Mouse (Mus musculus) WW6 (cell line): Measurements from ENCODE around the gene Map3k11.

ENCODE experiments used
- DNase-seq: peaks from one replicate; pipeline ENCODE4 v3.0.0-alpha.2; 2013; ENCODE audit warnings: low read depth, low spot score

The Map3k11 gene

DNA sequence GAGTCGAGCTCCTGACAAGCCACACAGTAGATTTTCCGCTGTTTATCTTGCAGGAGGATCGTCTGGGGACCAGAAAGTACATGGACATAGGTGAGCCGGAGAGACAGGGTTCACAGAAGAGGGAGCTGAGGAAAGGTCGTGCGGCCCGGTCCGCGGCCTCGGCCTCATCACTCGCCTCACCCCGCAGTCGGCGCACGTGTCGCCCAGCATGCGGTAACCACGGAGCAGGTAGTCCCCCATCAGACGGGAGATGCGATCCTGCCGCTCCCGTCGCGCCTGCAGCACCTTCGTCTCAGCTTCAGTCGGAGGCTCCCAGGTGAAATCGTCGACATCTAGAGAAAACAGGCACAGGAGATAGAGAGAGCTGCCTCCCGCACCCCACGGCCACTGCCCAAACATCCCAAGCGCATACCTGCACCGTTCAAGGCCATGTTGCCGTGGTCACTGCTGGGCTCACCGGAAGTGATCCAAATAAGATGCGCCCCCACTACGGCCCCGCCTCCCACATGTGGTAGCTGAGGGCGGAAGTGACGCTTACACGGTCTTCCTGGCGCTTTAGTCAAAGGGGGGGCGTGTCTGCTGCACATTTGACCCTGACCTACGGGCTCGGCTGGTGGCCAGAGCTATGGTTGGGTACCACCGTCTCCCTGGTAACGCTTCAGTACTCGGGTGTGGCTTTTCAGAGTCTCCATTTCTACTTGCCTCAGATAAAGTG is 42.9 kb downstream of the Map3k11 start:
- DNase-seq = peak; percentile 72

GRCm38 (mm10) chr19:5734325-5734724 is 45.8 kb downstream of the Map3k11 start:
- DNase-seq = no peak

DNA sequence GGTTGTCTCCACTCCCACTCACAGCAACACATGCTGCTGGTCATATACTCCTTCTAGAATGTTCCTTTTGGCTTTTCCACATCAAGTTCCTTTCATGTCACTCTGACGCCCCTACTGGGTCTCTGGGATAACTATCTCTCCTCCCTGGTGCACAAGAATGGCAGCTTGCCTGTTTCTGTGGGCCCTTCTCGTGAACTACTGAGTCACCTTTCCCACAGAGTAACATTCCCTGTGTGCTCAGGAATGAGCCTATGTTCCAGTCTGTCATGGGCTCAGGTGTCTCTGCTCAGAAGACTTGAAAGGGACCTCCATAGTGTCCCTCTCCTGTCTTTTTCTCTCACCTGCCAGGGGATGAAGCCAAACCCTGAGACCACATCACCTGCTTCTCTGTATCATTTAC is 50.9 kb downstream of the Map3k11 start:
- DNase-seq = no peak

- DNase-seq = no peak
Measured at GRCm38 (mm10) chr19:5740320-5741317, 52.1 kb downstream of the Map3k11 start, which contains the start of gene Ltbp3. Ltbp3 (plus strand) TSS chr19:5740904.

GRCm38 (mm10) chr19:5741641-5742240 is 53.2 kb downstream of the Map3k11 start:
- DNase-seq = no peak

- DNase-seq = no peak
Measured at GRCm38 (mm10) chr19:5742241-5742641, 53.7 kb downstream of the Map3k11 start.

GRCm38 (mm10) chr19:5743576-5743975 is 55.0 kb downstream of the Map3k11 start:
- DNase-seq = no peak

DNA sequence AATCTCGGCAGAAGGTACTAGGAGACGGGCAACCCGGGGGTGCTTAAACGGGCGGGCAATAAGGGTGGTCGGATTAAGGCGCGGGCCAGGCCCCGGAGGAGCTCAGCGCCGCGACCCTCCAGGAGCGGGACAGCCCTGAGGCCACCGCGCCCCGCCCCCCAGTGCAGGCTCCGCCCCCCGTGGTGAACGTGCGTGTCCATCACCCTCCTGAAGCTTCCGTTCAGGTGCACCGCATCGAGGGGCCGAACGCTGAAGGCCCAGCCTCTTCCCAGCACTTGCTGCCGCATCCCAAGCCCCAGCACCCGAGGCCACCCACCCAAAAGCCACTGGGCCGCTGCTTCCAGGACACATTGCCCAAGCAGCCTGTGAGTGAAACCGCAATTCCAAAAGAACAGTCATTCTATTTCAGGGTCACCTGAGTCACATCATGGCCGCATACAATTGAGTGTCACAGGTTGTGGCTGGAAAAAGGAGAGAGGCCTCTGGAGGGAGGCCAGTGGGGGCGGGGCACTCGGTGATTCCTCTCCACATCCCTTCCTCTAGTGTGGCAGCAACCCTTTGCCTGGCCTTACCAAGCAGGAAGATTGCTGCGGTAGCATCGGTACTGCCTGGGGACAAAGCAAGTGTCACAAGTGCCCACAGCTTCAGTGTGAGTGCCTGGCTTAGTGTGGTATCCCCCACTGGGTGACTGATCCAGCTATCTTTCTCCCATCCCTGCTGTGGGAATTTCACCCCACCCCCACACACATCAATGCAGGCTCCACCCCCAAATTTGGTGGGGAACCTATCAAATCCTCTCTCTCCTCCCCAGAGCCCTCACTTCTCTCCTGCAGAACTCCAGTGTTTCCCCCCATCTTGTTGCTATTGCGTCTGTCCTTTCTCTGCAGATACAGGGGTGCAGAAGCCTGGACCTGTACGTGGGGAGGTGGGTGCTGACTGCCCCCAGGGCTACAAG is 57.5 kb downstream of the Map3k11 start:
- no peak for DNase-seq

DNA sequence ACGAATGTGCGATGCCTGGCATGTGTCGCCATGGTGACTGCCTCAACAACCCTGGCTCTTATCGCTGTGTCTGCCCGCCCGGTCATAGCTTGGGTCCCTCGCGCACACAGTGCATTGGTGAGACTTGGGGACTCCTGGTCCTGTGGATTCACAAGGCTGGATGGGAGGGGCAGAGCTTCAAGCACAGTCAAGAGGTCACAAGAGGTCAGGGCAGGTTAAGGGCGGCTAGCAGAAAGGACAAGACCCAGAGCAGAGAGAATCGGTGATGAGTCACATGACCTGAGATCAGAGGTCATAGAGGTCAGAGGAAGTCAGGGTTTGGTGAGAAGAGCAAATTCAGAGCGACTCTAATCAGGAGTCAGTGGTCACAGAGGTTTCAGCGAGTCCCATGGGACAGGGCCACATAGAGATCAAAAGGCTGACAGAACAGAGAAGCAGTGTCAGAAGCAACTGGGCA is 58.4 kb downstream of the Map3k11 start:
- DNase-seq = no peak

GRCm38 (mm10) chr19:5749476-5749875 is 60.9 kb downstream of the Map3k11 start:
- no peak for DNase-seq

GRCm38 (mm10) chr19:5750951-5751350 is 62.4 kb downstream of the Map3k11 start:
- DNase-seq = no peak

DNA sequence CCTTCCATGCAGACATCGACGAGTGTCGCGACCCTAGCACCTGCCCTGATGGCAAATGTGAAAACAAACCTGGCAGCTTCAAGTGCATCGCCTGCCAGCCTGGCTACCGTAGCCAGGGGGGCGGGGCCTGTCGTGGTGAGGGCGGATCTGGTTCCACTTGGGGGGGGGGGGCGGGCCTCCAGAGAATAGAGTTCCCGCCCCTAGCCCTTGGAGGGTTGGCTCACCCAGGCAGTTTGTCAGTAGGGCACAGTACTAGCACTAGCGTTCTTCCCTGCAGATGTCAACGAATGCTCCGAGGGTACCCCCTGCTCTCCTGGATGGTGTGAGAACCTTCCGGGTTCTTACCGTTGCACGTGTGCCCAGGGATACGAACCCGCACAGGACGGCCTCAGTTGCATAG is 63.2 kb downstream of the Map3k11 start:
- DNase-seq = no peak
